Mouse (Mus musculus): ENCODE results near the gene Zfp768.
A peak's percentile ranks its signal among the peaks of the same experiment; 100 is the strongest.
"Not testable (repeated sequence)": the region's sequence is repeated elsewhere in the genome, so short reads cannot be mapped to it uniquely, and the experiment has no call there.

Zfp768 gene

GRCm38 (mm10) chr7:127358472-127358871, 13.1 kb upstream of the Zfp768 start:
- no peak for DNase-seq (ENCODE audit: extremely low read depth, insufficient read length, low spot score)

- DNase-seq (ENCODE audit: extremely low read depth, insufficient read length, low spot score): no peak
Measured at GRCm38 (mm10) chr7:127357871-127358270, 12.5 kb upstream of the Zfp768 start.

- no peak for DNase-seq (ENCODE audit: extremely low read depth, insufficient read length, low spot score)
Measured at GRCm38 (mm10) chr7:127355796-127356195, 10.4 kb upstream of the Zfp768 start.

- no peak for DNase-seq (ENCODE audit: extremely low read depth, insufficient read length, low spot score)
Measured at GRCm38 (mm10) chr7:127351230-127352004, 6.0 kb upstream of the Zfp768 start.

GRCm38 (mm10) chr7:127346676-127347075, 1.3 kb upstream of the Zfp768 start:
- DNase-seq (ENCODE audit: extremely low read depth, insufficient read length, low spot score): no peak

- peak; percentile 79 for DNase-seq (ENCODE audit: extremely low read depth, insufficient read length, low spot score)
Measured at GRCm38 (mm10) chr7:127345092-127345491, 297 bp downstream of the Zfp768 start.

GRCm38 (mm10) chr7:127344371-127344770, 1.0 kb downstream of the Zfp768 start:
- no peak for DNase-seq (ENCODE audit: extremely low read depth, insufficient read length, low spot score)

GRCm38 (mm10) chr7:127343351-127344019, 1.9 kb downstream of the Zfp768 start:
- DNase-seq (ENCODE audit: extremely low read depth, insufficient read length, low spot score): no peak

- no peak for DNase-seq (ENCODE audit: extremely low read depth, insufficient read length, low spot score)
Measured at GRCm38 (mm10) chr7:127342888-127343287, 2.5 kb downstream of the Zfp768 start.

GRCm38 (mm10) chr7:127342332-127342731, 3.1 kb downstream of the Zfp768 start:
- DNase-seq (ENCODE audit: extremely low read depth, insufficient read length, low spot score): no peak

GRCm38 (mm10) chr7:127341861-127342260, 3.5 kb downstream of the Zfp768 start:
- DNase-seq (ENCODE audit: extremely low read depth, insufficient read length, low spot score): not testable (repeated sequence)

GRCm38 (mm10) chr7:127341356-127341755, 4.0 kb downstream of the Zfp768 start:
- no peak for DNase-seq (ENCODE audit: extremely low read depth, insufficient read length, low spot score)

- DNase-seq (ENCODE audit: extremely low read depth, insufficient read length, low spot score): no peak
Measured at GRCm38 (mm10) chr7:127337636-127338035, 7.8 kb downstream of the Zfp768 start.

- DNase-seq (ENCODE audit: extremely low read depth, insufficient read length, low spot score): no peak
Measured at GRCm38 (mm10) chr7:127335604-127336003, 9.8 kb downstream of the Zfp768 start.

- no peak for DNase-seq (ENCODE audit: extremely low read depth, insufficient read length, low spot score)
Measured at GRCm38 (mm10) chr7:127333240-127333639, 12.1 kb downstream of the Zfp768 start.

- no peak for DNase-seq (ENCODE audit: extremely low read depth, insufficient read length, low spot score)
Measured at GRCm38 (mm10) chr7:127326685-127327084, 18.7 kb downstream of the Zfp768 start.

- no peak for DNase-seq (ENCODE audit: extremely low read depth, insufficient read length, low spot score)
Measured at GRCm38 (mm10) chr7:127325550-127325949, 19.8 kb downstream of the Zfp768 start.

- no peak for DNase-seq (ENCODE audit: extremely low read depth, insufficient read length, low spot score)
Measured at GRCm38 (mm10) chr7:127324944-127325343, 20.4 kb downstream of the Zfp768 start.

- DNase-seq (ENCODE audit: extremely low read depth, insufficient read length, low spot score): no peak
Measured at GRCm38 (mm10) chr7:127322085-127322484, 23.3 kb downstream of the Zfp768 start.

- no peak for DNase-seq (ENCODE audit: extremely low read depth, insufficient read length, low spot score)
Measured at GRCm38 (mm10) chr7:127321106-127321505, 24.3 kb downstream of the Zfp768 start.

- peak; percentile 43 for DNase-seq (ENCODE audit: extremely low read depth, insufficient read length, low spot score)
Measured at GRCm38 (mm10) chr7:127313912-127314311, 31.5 kb downstream of the Zfp768 start.

GRCm38 (mm10) chr7:127309951-127310350, 35.4 kb downstream of the Zfp768 start:
- no peak for DNase-seq (ENCODE audit: extremely low read depth, insufficient read length, low spot score)
